Mouse (Mus musculus): ENCODE results near the gene Snx13. TPM values are rescaled to one million over a fixed set of nuclear protein-coding genes. Genes with fewer than 3 reads are reported as not detected.

The Snx13 gene
- polyA plus RNA-seq, 1 experiment: 1.1 TPM

GRCm38 (mm10) chr12:35016481-35017250, 30.3 kb upstream of the Snx13 start:
- H3K9me3 ChIP-seq: no peaks in the 10 kb centered on the region
- H3K4me1 ChIP-seq: 0 out of 2 replicates have a peak, but pooled peaks cover 4% of the 10 kb centered on the region
- no peaks in the 10 kb centered on the region for H3K36me3 ChIP-seq (replicated peaks; ENCODE audit: low read length)
- no peak overlapping the region for H3K4me3 ChIP-seq (replicated peaks)
- H3K27me3 ChIP-seq (replicated peaks): no peaks in the 10 kb centered on the region
- TF ChIP-seq GATA1 (IDR thresholded peaks at IDR 0.05; ENCODE audit: borderline replicate concordance, low read length): no peak
- TF ChIP-seq FLI1 (IDR thresholded peaks at IDR 0.05; ENCODE audit: low read length): no peak

GRCm38 (mm10) chr12:35018679-35019237, 28.2 kb upstream of the Snx13 start:
- 0 out of 2 replicates have a peak, but pooled peaks cover 4% of the 10 kb centered on the region for H3K4me1 ChIP-seq
- H3K9me3 ChIP-seq: no peaks in the 10 kb centered on the region
- H3K4me3 ChIP-seq (replicated peaks): no peak overlapping the region
- TF ChIP-seq GATA1 (IDR thresholded peaks at IDR 0.05; ENCODE audit: borderline replicate concordance, low read length) (no peak), FLI1 (IDR thresholded peaks at IDR 0.05; ENCODE audit: low read length) (no peak)
- H3K27me3 ChIP-seq (replicated peaks): no peaks in the 10 kb centered on the region
- no peaks in the 10 kb centered on the region for H3K36me3 ChIP-seq (replicated peaks; ENCODE audit: low read length)

GRCm38 (mm10) chr12:35021285-35021684, 25.7 kb upstream of the Snx13 start:
- H3K36me3 ChIP-seq (replicated peaks; ENCODE audit: low read length): no peaks in the 10 kb centered on the region
- no peaks in the 10 kb centered on the region for H3K9me3 ChIP-seq
- TF ChIP-seq GATA1 (IDR thresholded peaks at IDR 0.05; ENCODE audit: borderline replicate concordance, low read length) (no peak), FLI1 (IDR thresholded peaks at IDR 0.05; ENCODE audit: low read length) (no peak)
- H3K27me3 ChIP-seq (replicated peaks): no peaks in the 10 kb centered on the region
- H3K4me1 ChIP-seq: no peaks in the 10 kb centered on the region
- H3K4me3 ChIP-seq (replicated peaks): no peak overlapping the region

GRCm38 (mm10) chr12:35022066-35022465, 24.9 kb upstream of the Snx13 start:
- H3K9me3 ChIP-seq: no peaks in the 10 kb centered on the region
- H3K36me3 ChIP-seq (replicated peaks; ENCODE audit: low read length): no peaks in the 10 kb centered on the region
- TF ChIP-seq FLI1 (IDR thresholded peaks at IDR 0.05; ENCODE audit: low read length) (no peak), GATA1 (IDR thresholded peaks at IDR 0.05; ENCODE audit: borderline replicate concordance, low read length) (no peak)
- no peaks in the 10 kb centered on the region for H3K27me3 ChIP-seq (replicated peaks)
- H3K4me3 ChIP-seq (replicated peaks): no peak overlapping the region
- H3K4me1 ChIP-seq: no peaks in the 10 kb centered on the region

- no peak for TF ChIP-seq GATA1 (IDR thresholded peaks at IDR 0.05; ENCODE audit: borderline replicate concordance, low read length)
- no peak for TF ChIP-seq FLI1 (IDR thresholded peaks at IDR 0.05; ENCODE audit: low read length)
- Histone ChIP-seq H3K4me3 (replicated peaks) (no peak overlapping the region), H3K4me1 (no peaks in the 10 kb centered on the region), H3K36me3 (replicated peaks; ENCODE audit: low read length) (no peaks in the 10 kb centered on the region), H3K9me3 (no peaks in the 10 kb centered on the region), H3K27me3 (replicated peaks) (no peaks in the 10 kb centered on the region)
Observed at GRCm38 (mm10) chr12:35025916-35026432, 21.0 kb upstream of the Snx13 start.

GRCm38 (mm10) chr12:35027533-35027932, 19.5 kb upstream of the Snx13 start:
- Histone ChIP-seq H3K27me3 (replicated peaks) (no peaks in the 10 kb centered on the region), H3K9me3 (no peaks in the 10 kb centered on the region), H3K4me1 (no peaks in the 10 kb centered on the region), H3K36me3 (replicated peaks; ENCODE audit: low read length) (no peaks in the 10 kb centered on the region), H3K4me3 (replicated peaks) (no peak overlapping the region)
- TF ChIP-seq GATA1 (IDR thresholded peaks at IDR 0.05; ENCODE audit: borderline replicate concordance, low read length) (no peak), FLI1 (IDR thresholded peaks at IDR 0.05; ENCODE audit: low read length) (no peak)

GRCm38 (mm10) chr12:35038668-35039570, 8.1 kb upstream of the Snx13 start:
- Histone ChIP-seq H3K4me3 (replicated peaks) (peak overlapping the region; percentile 90), H3K27me3 (replicated peaks) (no peaks in the 10 kb centered on the region), H3K4me1 (peaks cover 13% of the 10 kb centered on the region), H3K9me3 (no peaks in the 10 kb centered on the region), H3K36me3 (replicated peaks; ENCODE audit: low read length) (no peaks in the 10 kb centered on the region)
- no peak for TF ChIP-seq FLI1 (IDR thresholded peaks at IDR 0.05; ENCODE audit: low read length)
- TF ChIP-seq GATA1 (IDR thresholded peaks at IDR 0.05; ENCODE audit: borderline replicate concordance, low read length): no peak

GRCm38 (mm10) chr12:35039571-35039936, 7.4 kb upstream of the Snx13 start:
- Histone ChIP-seq H3K4me1 (peaks cover 18% of the 10 kb centered on the region), H3K4me3 (replicated peaks) (no peak overlapping the region), H3K9me3 (no peaks in the 10 kb centered on the region), H3K36me3 (replicated peaks; ENCODE audit: low read length) (no peaks in the 10 kb centered on the region), H3K27me3 (replicated peaks) (no peaks in the 10 kb centered on the region)
- TF ChIP-seq FLI1 (IDR thresholded peaks at IDR 0.05; ENCODE audit: low read length): no peak
- TF ChIP-seq GATA1 (IDR thresholded peaks at IDR 0.05; ENCODE audit: borderline replicate concordance, low read length): no peak

- no peaks in the 10 kb centered on the region for H3K9me3 ChIP-seq
- H3K27me3 ChIP-seq (replicated peaks): no peaks in the 10 kb centered on the region
- no peak for TF ChIP-seq FLI1 (IDR thresholded peaks at IDR 0.05; ENCODE audit: low read length)
- TF ChIP-seq GATA1 (IDR thresholded peaks at IDR 0.05; ENCODE audit: borderline replicate concordance, low read length): no peak
- no peak overlapping the region for H3K4me3 ChIP-seq (replicated peaks)
- H3K4me1 ChIP-seq: peaks cover 18% of the 10 kb centered on the region
- no peaks in the 10 kb centered on the region for H3K36me3 ChIP-seq (replicated peaks; ENCODE audit: low read length)
Observed at GRCm38 (mm10) chr12:35041964-35042363, 5.0 kb upstream of the Snx13 start.

All from megakaryocyte, embryonic 14.5 days (primary cell).